Mouse (Mus musculus) stomach, embryonic 16.5 days (tissue): ENCODE results near the gene Adprh. TPM values are rescaled to one million over a fixed set of nuclear protein-coding genes. Genes with fewer than 3 reads are reported as not detected.

Source experiments
- ATAC-seq: fragments of 200-750 bp; cut with Nextera tagmentation; 2 replicates; pipeline ENCODE4 v1.8.0; 2017; ENCODE audit warnings: moderate number of reproducible peaks, moderate TSS enrichment; ENCODE audit not compliant: insufficient read depth, low FRiP score
- H3K27ac ChIP-seq: fragments of 300-500 bp; sonication (generic); 2 replicates; pipeline ENCODE4 v1.5.1; 2014; ENCODE audit warnings: low read length
- H3K27me3 ChIP-seq: fragments of 300-500 bp; sonication (generic); 2 replicates; pipeline ENCODE4 v1.6.1; 2014; ENCODE audit warnings: low read length, control low read depth, mixed read lengths; ENCODE audit not compliant: control insufficient read depth, insufficient read depth
- H3K36me3 ChIP-seq: fragments of 300-500 bp; sonication (generic); 2 replicates; pipeline ENCODE4 v1.6.1; 2014; ENCODE audit warnings: low read length; ENCODE audit not compliant: control insufficient read depth, insufficient read depth
- H3K4me1 ChIP-seq: fragments of 300-500 bp; sonication (generic); 2 replicates; pipeline ENCODE4 v1.6.1; 2014; ENCODE audit warnings: low read length, control low read depth, mixed read lengths; ENCODE audit not compliant: control insufficient read depth, insufficient read depth
- H3K4me2 ChIP-seq: fragments of 300-500 bp; sonication (generic); 2 replicates; pipeline ENCODE4 v1.6.1; 2014; ENCODE audit warnings: low read depth, low read length, mixed read lengths
- H3K4me3 ChIP-seq: fragments of 300-500 bp; sonication (generic); replicated peaks from 2 replicates; pipeline ENCODE4 v1.5.1; 2014; ENCODE audit warnings: mild to moderate bottlenecking, low read length
- H3K9ac ChIP-seq: fragments of 300-500 bp; sonication (generic); 2 replicates; pipeline ENCODE4 v1.6.1; 2014; ENCODE audit warnings: low read length
- H3K9me3 ChIP-seq: fragments of 300-500 bp; sonication (generic); replicated peaks from 2 replicates; pipeline ENCODE4 v1.6.1; 2016; ENCODE audit warnings: low read length, control low read depth; ENCODE audit not compliant: control insufficient read depth
- WGBS: fragments of 180-500 bp; shearing (Covaris S2); extraction: QIAGEN DNeasy Blood & Tissue Kit; methylation state at CpG from one replicate; pipeline ENCODE4 v1.1.7; 2014; 5-methylcytosine and 5-hydroxymethylcytosine counted together
- polyA plus RNA-seq: library from polyadenylated mRNA; unstranded; fragments of >200 nt; fragmentation: Nextera tagmentation; extraction: Ambion mirVana; gene quantifications from 2 replicates; pipeline ENCODE4 v1.2.1, GENCODE M21; 2015

Adprh gene
- polyA plus RNA-seq, 1 experiment from 2014 or later = 79.4 TPM

- no peaks in the 10 kb centered on the region for H3K4me1 ChIP-seq
These were observed 45.8 kb downstream of the Adprh start for GRCm38 (mm10) chr16:38406708-38407107.

GRCm38 (mm10) chr16:38406293-38406692 lies 46.2 kb downstream of the Adprh start:
- no peaks in the 10 kb centered on the region for H3K4me1 ChIP-seq
- H3K4me3 ChIP-seq = no peak overlapping the region
- no peak overlapping the region for H3K9ac ChIP-seq
- H3K27ac ChIP-seq = no peak overlapping the region
- no peaks in the 10 kb centered on the region for H3K9me3 ChIP-seq
- no peaks in the 10 kb centered on the region for H3K27me3 ChIP-seq
- no peaks in the 10 kb centered on the region for H3K36me3 ChIP-seq
- WGBS = 75% methylated on average over 5 of the region's 5 CpGs
- no peak overlapping the region for H3K4me2 ChIP-seq
- ATAC-seq = no peak

More at GRCm38 (mm10) chr16:38406708-38407107, 45.8 kb downstream of the Adprh start:
- H3K27me3 ChIP-seq = no peaks in the 10 kb centered on the region
- ATAC-seq = no peak
- H3K9me3 ChIP-seq = no peaks in the 10 kb centered on the region
- WGBS = 75% methylated on average over 6 of the region's 6 CpGs
- H3K4me3 ChIP-seq = no peak overlapping the region
- H3K4me2 ChIP-seq = no peak overlapping the region
- H3K27ac ChIP-seq = no peak overlapping the region
- H3K36me3 ChIP-seq = no peaks in the 10 kb centered on the region
- H3K9ac ChIP-seq = no peak overlapping the region

DNA sequence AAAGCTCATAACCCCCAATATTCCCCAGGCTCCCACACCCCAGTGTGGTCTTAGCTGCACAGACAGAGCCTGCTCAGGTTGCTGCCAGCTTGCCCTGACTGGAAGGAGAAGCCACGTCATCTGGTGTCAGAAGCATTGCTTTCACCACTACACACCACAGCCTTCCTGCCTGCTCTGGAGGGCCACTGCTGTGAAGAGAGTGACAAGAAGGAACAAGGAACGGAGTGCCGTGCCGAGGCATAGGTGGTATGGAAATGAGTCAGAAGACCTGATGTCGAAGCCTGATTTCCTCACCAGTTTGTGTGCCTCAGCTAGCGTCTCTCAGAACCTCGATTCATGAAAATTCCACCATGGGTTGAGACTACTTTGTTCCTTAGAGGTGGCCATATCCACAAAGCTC lies 48.9 kb downstream of the Adprh start:
- no peak overlapping the region for H3K4me2 ChIP-seq
- no peaks in the 10 kb centered on the region for H3K27me3 ChIP-seq
- H3K36me3 ChIP-seq = no peaks in the 10 kb centered on the region
- H3K27ac ChIP-seq = no peak overlapping the region
- 85% methylated on average over 7 of the region's 7 CpGs for WGBS
- no peak overlapping the region for H3K4me3 ChIP-seq
- H3K9ac ChIP-seq = no peak overlapping the region
- no peak for ATAC-seq
- H3K4me1 ChIP-seq = peaks cover 12% of the 10 kb centered on the region
- H3K9me3 ChIP-seq = no peaks in the 10 kb centered on the region

GRCm38 (mm10) chr16:38401468-38401867 lies 51.0 kb downstream of the Adprh start:
- Histone ChIP-seq H3K4me2 (no peak overlapping the region), H3K9me3 (no peaks in the 10 kb centered on the region), H3K4me1 (peaks cover 12% of the 10 kb centered on the region), H3K27me3 (no peaks in the 10 kb centered on the region), H3K36me3 (no peaks in the 10 kb centered on the region), H3K27ac (no peak overlapping the region), H3K9ac (no peak overlapping the region), H3K4me3 (no peak overlapping the region)
- no peak for ATAC-seq
- WGBS = 79% methylated on average over 6 of the region's 6 CpGs

DNA sequence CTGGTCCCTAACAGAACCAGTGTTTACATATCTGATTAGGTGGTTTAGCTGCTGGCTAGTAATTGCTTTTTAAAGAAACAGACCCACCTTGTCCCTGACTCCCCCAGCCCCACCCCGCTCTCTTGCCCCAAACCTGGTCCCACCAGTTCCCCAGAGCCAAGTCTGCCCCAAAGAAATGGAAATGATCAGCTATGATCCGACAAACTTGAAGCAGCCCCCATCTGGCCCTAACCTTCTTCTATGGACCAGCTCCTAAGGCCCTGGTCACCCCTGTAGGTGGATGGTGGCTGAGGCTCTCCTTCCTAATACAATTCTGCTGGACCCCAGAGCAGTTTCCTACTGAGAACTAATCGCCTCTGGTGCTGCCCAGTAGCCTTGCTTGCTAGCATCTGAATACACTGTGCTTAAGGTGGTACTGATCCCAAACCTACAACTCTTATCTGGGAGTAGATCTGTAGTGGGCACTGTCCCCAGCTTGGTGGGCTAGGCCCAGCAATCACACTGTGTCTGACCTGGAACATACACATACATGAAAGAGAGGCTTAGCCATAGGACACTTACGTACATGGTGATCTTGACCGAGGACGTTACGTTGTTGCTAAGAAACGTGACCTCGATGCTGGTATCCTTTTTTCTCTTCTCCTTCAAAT lies 52.1 kb downstream of the Adprh start:
- H3K4me3 ChIP-seq = peak overlapping the region; percentile 31
- H3K4me2 ChIP-seq = peak overlapping the region; percentile 50
- no peaks in the 10 kb centered on the region for H3K36me3 ChIP-seq
- H3K9ac ChIP-seq = peak overlapping the region; percentile 46
- H3K27me3 ChIP-seq = no peaks in the 10 kb centered on the region
- H3K4me1 ChIP-seq = peaks cover 12% of the 10 kb centered on the region
- no peak for ATAC-seq
- WGBS = 72% methylated on average over 9 of the region's 9 CpGs
- no peaks in the 10 kb centered on the region for H3K9me3 ChIP-seq
- H3K27ac ChIP-seq = no peak overlapping the region

GRCm38 (mm10) chr16:38399531-38400231 lies 52.8 kb downstream of the Adprh start:
- Histone ChIP-seq H3K4me1 (peaks cover 12% of the 10 kb centered on the region), H3K4me3 (peak overlapping the region; percentile 31), H3K27me3 (no peaks in the 10 kb centered on the region), H3K36me3 (no peaks in the 10 kb centered on the region), H3K4me2 (peak overlapping the region; percentile 50), H3K9ac (peak overlapping the region; percentile 46), H3K9me3 (no peaks in the 10 kb centered on the region), H3K27ac (peak overlapping the region; percentile 51; the same call in 1 of the 2 replicates)
- 16% methylated on average over 17 of the region's 17 CpGs for WGBS
- ATAC-seq = peak; percentile 77; the same call in 1 of the 2 replicates

- H3K27ac ChIP-seq = no peak overlapping the region
- 77% methylated on average over 3 of the region's 3 CpGs for WGBS
- no peaks in the 10 kb centered on the region for H3K9me3 ChIP-seq
- peak overlapping the region; percentile 50; the same call in 1 of the 2 replicates for H3K4me2 ChIP-seq
- no peaks in the 10 kb centered on the region for H3K27me3 ChIP-seq
- no peaks in the 10 kb centered on the region for H3K36me3 ChIP-seq
- no peak overlapping the region; the same call in 1 of the 2 replicates for H3K9ac ChIP-seq
- H3K4me1 ChIP-seq = peaks cover 12% of the 10 kb centered on the region
- ATAC-seq = peak; percentile 11; the same call in 1 of the 2 replicates
- H3K4me3 ChIP-seq = peak overlapping the region; percentile 31; the same call in 1 of the 2 replicates
These were observed 53.4 kb downstream of the Adprh start for GRCm38 (mm10) chr16:38399076-38399475.

DNA sequence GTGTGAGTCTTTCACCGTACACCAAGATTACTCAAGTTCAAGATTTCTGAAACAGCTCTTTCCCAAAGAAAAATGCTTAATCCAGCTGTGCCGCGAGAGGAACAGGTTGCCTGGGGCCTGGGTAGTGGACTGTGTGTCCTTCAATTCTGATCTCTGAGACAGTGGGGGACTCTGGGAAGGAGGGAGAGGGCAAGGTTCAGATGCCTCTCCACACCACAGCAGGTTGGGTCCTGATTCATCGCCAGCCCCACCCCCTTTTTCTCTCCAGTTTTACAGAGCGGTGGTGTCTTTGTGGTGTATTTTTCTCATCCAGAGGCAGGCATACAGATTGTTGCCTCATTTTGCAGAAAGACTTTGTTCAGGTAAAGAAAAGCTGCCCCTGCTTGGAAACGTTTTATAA lies 54.2 kb downstream of the Adprh start:
- Histone ChIP-seq H3K4me2 (no peak overlapping the region), H3K36me3 (no peaks in the 10 kb centered on the region), H3K4me1 (peaks cover 12% of the 10 kb centered on the region), H3K4me3 (no peak overlapping the region), H3K9me3 (no peaks in the 10 kb centered on the region), H3K27ac (no peak overlapping the region), H3K27me3 (no peaks in the 10 kb centered on the region), H3K9ac (no peak overlapping the region)
- no peak for ATAC-seq
- WGBS = 87% methylated on average over 6 of the region's 6 CpGs

DNA sequence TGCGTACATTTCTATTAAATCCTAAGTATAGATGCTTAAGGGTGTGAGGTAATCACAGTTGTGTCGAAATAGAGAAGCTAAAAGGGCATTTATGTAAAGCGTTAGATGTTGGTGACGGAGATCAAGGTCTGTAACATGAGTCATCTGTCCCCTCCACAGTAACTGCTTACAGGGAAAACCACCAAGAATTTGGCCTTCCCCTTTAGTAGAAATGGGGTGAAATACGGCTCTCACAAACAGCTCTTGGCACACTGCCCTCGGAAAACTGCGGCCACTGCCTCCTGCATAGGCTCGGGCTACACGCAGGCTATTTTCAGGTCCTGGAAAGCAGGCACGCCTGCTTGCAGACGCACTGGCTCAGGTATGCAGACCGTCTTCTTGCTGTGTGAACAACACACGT lies 56.3 kb downstream of the Adprh start:
- H3K9me3 ChIP-seq = no peaks in the 10 kb centered on the region
- ATAC-seq = no peak
- no peak overlapping the region; the same call in 1 of the 2 replicates for H3K27ac ChIP-seq
- H3K4me2 ChIP-seq = 0 out of 2 replicates have a peak overlapping the region, but pooled peaks have one; percentile 22
- H3K36me3 ChIP-seq = no peaks in the 10 kb centered on the region
- H3K4me3 ChIP-seq = no peak overlapping the region
- H3K27me3 ChIP-seq = no peaks in the 10 kb centered on the region
- peak overlapping the region; percentile 16; the same call in 1 of the 2 replicates for H3K9ac ChIP-seq
- H3K4me1 ChIP-seq = peaks cover 12% of the 10 kb centered on the region
- WGBS = 26% methylated on average over 13 of the region's 13 CpGs
